Mouse (Mus musculus) cerebellum, postnatal 10 days (tissue): ENCODE measurements at regions not wholly inside any gene's neighbourhood (a gene's known extent, or its start where the extent isn't known, plus 50 kb on each side); places are given as distances from the start of the nearest gene placed in this dataset.
A peak's percentile ranks its signal among the peaks of the same experiment; 100 is the strongest.

Experiments
- DNase-seq, 2 experiments: peaks; one replicate each; pipeline ENCODE4 v3.0.0; 2021; ENCODE audit warnings: mixed read lengths in 2 of 2

GRCm38 (mm10) chr19:51977236-51977961, 286.7 kb upstream of the Ins1 start:
- DNase-seq, result peak; percentile 61 to 68

- DNase-seq, result no peak
Observed at GRCm38 (mm10) chr19:51997161-51997560, 266.9 kb upstream of the Ins1 start.
